Mouse (Mus musculus) layer of hippocampus, adult 9-10 months (tissue): ENCODE measurements around the gene Zc3hav1.

ENCODE experiments used
- DNase-seq: peaks from one replicate; pipeline ENCODE4 v3.0.0; 2022; ENCODE audit warnings: low spot score

Zc3hav1 gene

DNA sequence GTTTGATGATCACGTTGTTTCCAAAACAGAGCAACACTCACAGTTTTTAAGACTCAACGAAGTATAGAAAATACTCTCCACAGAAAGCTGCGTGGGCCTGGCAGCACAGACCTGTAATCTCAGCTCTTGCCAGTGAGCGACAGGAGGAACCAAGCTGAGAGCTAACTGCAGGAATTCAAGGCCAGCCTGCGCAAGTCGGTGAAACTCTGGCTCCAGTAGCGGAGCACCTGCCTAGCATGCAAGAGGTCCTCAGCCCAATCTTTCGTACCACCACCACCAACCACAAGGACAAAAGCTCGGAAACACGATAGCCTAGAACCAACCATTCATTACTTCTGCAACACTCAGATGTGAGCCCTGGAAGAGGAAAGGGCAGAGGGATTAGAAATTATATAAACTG lies 2.0 kb downstream of the Zc3hav1 start:
- no peak for DNase-seq

DNA sequence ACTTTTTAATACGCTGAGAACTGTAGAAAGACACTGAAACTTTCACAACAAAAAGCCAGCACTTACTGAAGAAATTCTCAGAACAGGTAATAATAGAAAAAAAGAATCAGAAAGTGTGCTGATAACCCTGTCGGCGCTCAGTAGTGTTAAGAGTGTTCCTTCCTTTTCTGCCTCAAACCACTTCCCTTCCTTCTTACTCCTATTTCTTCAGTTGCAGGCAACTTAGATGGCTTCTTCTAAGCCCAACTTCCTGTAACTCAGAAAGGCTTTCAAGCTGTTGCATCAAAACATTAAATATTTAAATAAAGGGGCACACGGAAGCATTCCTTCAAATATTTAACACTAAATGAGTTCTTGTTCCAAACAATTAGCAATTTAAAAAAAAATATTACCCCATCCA lies 2.5 kb downstream of the Zc3hav1 start:
- DNase-seq, result no peak

DNA sequence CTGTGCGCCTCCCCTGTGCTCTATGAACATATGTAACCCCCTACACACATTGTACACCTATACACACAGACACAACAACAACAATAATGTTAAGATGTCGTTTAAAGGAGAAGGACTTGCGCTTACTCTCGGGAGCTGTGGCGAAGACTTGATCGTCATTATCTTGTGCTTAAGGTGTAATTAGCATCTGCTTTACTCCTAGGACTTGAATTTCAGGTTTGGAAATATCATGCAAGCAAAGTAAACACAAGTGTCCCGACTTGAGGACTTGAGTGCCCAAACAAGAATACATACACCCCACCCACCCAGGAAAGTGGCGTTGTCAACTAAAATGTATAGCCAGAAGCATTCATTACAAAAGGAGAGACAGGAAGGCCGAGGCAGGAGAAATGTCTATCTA lies 4.6 kb downstream of the Zc3hav1 start:
- DNase-seq, result no peak

DNA sequence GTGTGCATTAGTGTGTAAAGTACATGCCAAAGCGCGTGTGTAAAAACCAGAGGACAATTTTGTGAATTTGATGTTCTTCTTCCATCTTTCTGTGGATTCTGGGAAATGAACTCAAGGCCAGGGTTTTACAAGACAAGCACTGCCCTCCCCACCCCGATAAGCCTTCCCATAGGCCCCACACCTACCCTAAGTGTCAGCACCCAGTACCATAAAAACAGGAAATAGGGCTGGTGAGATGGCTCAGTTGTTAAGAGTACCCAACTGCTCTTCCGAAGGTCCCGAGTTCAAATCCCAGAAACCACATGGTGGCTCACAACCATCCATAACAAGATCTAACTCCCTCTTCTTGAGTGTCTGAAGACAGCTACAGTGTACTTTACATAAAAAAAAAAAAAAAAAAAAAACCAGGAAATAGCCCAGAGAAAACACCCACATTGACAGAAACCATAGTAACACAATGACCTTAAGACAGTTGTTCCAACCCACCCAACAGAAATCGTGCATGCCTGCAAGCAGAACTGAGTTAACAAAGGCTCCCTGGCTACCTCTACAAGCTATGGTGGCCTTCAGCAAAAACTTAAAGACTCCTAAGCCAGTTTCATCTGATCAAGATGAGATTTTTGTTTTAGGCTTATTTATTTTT lies 5.5 kb downstream of the Zc3hav1 start:
- DNase-seq, result no peak

DNA sequence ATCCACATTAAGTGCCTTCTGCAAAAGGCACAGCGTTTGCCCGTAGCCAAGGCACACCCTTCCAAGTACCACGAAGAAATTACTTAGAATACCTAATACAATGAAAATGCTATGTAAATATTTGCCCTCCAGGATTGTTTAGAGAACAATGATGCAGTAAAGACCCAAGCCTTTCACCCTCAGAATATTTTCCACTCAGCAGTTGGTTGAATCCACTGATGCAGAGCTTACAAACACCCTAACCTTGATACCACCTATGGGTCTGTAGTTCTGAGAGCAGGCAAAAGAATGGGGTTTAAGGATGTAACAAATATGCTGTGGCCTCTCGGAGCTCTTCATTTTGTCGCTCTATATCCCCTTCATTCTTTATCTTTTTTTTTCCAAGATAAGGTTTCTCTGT lies 6.5 kb downstream of the Zc3hav1 start:
- DNase-seq, result no peak

DNA sequence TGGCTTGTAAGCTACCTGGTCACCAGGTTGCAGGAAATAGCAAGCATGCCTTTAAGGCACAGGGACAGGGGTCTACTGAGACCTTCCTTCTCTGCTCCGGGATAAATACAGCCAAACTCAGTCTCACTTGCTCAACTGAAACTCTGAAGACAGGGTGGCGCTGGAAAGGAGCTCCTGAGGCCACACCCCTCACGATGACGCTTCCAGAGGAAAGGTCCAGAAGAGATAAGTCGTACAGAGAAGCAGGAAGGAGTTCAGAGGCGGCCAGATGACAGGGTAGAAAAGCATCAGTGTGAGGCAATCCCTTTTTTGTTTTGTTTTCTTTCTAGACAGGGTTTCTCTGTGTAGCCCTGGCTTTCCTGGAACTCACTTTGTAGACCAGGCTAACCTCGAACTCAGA lies 8.6 kb downstream of the Zc3hav1 start:
- no peak for DNase-seq

DNA sequence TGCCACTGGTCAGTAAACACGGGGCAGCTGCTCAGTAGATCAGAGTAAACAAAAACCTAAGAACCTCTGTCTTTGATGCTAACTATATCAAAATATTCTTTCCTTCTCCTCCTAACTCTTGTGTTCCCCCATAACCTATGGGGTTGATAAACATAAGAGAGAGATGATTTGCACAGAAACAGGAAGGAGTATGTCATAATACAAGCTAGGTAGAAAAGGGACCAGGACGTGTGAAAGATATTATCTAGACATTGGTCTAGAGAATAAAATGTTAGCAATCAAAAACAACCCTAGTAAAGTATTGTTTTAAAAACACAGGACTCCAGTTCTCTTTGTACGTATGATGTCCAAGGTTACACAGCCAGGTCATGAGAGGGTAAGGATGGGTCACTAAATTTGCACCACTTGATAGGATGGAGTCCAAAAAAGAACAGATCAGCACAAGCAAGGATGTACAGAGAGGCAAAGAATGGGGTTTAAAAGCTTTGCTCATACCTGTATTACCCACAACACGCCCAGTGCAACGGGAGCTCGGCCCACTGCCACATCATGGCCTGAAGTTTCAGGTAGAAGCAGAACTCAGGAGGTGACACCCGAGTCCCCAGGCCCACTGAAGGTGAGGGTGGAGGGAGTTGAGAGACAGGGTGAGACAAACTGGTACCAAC lies 10.3 kb downstream of the Zc3hav1 start:
- no peak for DNase-seq

DNA sequence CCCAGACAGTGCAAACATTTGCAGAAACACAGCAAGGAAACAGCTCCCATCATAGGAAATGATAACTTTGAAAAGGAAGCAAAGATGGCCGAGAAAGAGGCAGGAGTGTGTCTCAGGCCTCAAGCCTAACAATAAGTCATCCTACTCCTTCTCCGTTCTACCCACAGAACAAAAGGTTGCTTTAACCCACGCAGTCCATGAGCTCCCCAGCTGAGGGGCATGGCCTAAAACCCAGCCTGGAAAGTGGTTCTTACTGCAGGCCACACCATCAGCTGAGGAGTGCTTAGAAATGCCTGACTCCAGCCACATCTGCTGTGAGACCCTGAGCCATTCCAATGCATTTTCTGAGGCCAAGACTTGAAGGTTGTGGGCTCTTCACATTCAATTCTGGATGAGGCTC lies 10.8 kb downstream of the Zc3hav1 start:
- DNase-seq, result no peak

DNA sequence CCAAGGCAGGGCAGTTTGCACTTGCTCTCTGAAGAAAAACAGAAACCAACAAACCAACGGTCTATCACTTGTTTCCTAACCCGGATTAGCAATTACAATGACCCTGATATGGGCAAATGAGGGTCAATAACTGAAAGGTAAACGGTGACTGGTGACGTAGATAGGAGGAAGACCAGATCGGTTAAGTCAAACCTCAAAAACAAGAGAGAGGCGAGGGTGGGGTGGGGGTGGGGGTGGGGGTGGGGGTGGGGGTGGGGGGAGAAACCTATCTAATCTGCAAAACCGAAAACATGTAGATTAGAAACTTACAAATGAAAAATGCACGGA lies 11.8 kb downstream of the Zc3hav1 start:
- DNase-seq, result no peak

DNA sequence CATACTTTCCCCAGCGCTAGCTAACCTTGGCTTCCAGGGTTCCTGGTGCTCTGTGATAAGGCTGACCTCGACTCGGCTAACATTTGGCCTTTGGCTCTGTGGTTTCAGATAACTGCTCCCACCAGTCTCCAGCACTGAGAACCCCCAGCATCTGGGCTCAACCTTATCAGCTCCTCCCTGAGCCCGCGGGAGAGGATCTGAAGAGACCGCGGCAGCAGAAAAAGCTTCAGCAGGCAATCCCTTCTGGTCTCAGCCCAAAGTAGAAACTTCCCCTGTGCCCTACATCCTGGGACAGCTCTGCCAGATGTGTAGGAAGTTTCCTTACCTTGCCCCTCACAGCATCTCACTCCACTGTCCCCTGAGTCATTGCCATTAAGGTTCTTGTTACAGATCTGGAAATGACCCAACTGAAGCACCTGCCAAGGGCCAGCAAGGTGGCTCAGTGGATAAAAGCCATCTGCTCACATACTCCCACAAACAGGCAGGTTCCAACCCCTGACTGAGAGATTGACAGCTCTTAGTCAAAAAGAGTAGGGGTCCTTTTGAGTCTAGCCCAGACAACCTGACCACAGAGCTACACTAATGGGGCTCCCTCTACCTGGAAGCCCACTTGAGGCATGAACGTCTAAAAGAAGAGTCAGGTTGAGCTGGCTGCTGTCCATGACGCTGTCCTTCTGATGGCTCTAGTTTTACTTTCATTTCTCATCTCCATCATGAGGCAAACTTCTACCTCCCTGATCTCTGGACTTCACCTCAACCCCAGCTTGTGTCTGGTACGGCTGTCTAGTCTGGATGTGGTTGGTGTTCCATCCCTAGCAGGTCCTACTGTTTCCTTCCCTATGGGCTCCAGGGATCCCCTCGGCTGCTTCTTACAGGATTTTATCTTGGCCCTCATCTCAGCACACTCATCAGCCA lies 12.4 kb downstream of the Zc3hav1 start:
- no peak for DNase-seq

DNA sequence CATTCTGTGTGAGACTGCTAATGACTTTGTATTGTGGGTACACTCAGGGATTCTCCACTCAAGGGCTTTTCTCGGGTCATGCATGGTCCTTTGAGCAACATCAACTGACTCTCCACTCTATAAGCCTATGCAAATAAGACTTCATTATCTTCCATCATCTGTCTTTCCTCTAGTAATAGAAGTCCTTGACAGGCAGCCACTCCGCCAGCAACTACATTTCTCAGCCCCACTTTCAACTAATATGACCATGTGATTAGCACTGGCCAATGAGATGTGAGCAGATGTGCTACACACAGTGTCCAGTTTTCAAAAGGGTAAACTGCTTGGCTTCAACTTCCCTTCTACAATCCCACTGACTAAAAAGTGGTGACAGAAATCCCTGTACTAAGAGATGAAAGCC lies 15.3 kb downstream of the Zc3hav1 start:
- DNase-seq, result no peak

DNA sequence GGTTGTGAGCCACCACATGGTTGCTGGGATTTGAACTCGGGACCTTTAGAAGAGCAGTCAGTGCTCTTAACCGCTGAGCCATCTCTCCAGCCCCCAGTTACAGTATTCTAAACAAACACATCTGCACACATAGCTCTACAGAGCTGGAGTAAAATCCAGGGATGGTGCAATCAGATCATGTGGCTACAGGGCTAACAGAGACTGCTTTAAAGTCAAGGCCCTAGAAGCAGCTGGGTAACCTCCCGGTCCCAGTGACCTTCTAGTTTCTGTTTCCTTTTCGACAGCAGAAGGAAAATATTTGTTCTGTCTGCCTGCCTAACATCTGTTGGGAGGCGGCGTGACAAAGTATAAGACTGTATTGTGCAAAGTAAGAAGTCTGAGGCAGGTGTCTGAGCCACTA lies 16.5 kb downstream of the Zc3hav1 start:
- DNase-seq, result no peak

DNA sequence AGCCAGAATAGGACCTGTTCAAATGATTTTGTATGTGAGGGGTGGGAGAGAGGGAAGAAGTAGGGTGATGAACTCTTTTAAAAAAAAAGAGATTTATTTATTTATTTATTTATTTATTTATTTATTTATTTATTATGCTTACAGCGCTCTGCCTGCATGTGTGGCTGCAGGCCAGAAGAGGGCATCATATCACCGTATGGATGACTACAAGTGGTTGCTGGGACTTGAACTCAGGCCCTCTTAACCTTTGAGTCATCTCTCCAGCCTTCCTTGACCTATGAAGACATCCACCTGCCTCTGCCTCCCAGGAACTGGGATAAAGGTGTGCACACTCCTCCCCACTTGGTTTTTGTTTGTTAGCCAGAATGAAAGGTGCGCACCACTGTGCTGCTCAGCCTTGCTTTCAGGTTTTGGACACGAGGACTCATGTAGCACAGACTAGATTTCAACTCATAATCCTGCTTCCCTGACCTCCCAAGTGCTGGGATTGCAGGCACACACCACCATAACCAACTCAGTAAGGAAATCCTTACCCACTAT lies 17.2 kb downstream of the Zc3hav1 start:
- no peak for DNase-seq

DNA sequence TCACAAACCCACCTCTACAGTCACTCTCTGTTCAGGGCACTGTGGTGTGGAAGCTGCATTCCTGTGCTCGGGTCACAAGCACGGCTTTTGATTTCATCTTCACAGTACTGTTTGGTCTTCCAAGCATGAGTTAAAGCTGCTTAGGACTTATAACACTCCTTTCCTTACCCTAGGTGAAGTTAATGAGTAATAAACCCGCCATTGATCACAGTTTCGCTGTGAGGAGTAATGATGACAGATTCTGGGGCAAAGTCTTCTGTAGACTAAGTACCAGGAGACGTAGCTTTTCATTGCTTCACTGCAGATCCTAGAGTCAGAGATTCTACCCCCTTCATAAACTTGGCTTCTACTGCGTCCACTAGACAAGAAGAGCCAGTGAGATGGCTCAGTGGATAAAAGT lies 19.1 kb downstream of the Zc3hav1 start:
- DNase-seq, result no peak

DNA sequence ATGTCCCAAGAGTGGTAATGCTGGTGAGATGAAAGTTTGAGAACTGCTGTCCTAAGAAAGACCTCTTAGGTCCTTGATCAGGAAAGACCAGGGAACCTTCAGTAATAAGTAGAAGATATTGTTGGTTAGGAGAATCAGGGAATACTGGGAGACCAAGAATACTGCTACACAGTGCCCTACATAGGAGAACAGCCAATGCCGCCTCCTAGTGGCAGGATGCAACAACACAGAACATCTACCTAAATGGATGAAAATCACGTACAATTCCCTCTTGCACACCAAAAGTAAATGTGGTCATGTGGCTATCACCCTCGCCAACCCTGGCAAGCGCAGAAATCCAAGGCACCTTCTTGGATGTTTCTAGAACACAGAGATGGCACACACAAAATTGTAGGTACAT lies 27.8 kb downstream of the Zc3hav1 start:
- peak; percentile 20 for DNase-seq

DNA sequence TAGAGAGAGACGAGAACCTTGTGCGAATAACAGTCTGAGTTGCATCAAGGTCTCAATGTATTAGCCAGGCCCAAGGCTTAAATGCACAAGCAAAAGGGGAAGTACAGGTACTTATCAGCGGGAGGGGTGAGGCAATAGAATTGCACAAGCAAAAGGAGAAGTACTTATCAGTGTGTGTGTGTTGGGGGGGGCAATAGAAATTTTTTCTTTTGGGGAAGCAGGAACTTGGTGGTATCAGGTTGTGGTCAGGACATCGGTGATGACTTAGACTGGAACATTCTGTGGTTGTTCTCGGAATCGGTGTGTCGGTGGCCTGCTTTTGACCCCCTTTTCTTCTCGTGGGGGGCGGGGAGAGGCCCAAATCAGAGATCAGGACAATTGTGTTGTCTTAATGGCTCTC lies 33.8 kb downstream of the Zc3hav1 start:
- no peak for DNase-seq

DNA sequence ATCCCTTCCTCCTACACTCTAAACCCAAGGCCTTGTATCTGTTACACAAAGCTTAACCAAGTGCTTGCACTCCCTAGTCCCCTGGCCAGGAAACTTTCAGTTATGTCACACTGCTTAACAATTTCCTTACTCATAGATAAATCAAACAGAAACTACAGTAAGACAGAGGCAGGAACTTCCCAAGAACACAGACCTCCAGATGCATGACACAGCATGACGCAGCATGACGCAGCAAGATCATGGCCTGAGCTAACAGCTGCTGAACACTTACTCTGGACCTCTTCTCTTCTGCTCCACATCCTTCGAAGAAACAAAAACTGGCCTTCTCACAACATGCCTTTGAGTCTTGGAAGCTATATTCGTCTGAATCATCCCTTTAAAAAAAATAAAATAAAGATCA lies 38.4 kb downstream of the Zc3hav1 start:
- DNase-seq, result no peak

DNA sequence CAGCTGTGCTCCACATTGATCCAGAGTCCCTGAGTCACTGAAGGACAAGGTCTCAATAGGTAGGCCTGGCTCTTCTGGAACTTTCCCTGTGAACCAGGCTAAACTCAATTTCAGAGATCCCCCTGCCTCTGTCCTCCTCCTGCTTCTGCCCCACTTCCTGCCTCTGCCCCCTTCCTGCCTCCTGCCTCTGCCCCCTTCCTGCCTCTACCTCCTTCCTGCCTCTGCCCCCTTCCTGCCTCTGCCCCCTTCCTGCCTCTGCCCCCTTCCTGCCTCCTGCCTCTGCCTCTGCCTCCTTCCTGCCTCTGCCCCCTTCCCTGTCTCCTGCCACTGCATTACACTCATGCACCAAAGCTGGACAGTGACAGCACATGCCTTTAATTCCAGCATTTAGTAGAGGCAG lies 44.7 kb downstream of the Zc3hav1 start:
- DNase-seq, result no peak

DNA sequence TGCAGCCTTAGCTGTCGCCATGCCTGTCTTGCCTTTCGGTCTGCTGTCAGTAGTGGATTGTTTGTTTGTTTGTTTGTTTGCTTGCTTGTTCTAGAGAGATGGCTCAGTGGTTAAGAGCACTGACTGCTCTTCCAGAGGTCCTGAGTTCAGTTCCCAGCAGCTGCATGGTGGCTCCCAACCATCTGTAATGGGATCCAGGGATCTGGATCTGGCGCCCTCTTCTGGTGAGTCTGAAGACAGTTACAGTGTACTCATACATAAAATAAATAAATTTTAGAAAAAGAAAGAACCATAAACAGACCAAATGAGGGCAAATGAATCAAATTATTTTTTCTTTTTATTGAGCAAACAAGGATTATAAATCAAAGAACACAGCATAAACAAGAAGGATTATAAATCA lies 49.4 kb downstream of the Zc3hav1 start:
- DNase-seq, result no peak

DNA sequence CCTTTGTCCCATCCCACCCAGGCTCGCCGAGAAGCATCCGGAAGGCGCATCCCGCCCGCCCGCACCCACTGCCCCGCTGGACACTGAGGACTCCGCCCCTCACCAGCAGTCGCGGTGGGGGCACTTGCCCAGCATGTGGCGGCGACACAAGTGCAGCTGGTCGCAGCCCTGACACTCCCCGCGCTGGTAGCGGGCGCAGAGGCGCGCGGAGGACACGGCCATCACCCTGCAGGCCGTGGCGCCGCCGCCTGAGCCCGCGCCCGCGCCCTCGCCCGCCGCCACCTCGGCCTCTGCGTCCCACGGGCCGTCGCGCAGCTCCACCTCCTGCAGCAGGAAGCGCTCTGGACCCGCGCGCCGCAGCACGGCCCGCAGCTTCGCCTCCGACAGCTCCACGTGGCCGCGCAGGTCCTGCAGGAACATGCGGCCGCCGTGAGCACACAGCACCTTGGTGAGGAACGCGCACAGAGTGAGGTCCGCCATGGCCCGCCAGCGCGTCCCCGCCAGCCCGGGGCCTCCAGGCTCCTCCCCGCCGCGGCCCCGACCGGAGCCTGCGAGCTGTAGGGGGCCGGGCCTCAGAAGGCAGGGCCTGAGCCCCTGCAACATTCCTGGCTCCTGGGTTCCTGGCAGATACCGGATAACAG lies 55.5 kb downstream of the Zc3hav1 start, which contains the start of gene Zc3hav1l:
Gene Zc3hav1l, minus strand, starts transcription at position 499 of the 641 bp plus-strand sequence.
- no peak for DNase-seq

DNA sequence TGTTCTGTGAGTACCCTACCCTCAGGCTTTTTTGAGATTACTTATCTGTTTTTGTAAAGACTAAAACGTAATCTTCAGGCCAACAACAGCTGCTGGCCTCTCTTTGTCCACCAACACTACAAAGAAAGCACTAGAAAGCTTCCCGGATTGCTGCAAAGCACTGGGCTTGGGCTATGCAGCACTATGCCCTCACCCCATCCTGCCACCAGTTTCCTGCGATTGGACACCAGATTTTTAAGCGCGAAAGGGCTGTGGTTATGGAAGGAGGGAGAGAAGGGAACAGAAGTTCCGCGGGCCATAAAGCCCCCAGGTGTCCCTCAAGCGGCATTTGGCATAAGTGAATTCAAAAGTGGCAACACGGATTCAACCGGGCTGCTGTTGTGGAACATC lies 56.2 kb downstream of the Zc3hav1 start:
- no peak for DNase-seq

DNA sequence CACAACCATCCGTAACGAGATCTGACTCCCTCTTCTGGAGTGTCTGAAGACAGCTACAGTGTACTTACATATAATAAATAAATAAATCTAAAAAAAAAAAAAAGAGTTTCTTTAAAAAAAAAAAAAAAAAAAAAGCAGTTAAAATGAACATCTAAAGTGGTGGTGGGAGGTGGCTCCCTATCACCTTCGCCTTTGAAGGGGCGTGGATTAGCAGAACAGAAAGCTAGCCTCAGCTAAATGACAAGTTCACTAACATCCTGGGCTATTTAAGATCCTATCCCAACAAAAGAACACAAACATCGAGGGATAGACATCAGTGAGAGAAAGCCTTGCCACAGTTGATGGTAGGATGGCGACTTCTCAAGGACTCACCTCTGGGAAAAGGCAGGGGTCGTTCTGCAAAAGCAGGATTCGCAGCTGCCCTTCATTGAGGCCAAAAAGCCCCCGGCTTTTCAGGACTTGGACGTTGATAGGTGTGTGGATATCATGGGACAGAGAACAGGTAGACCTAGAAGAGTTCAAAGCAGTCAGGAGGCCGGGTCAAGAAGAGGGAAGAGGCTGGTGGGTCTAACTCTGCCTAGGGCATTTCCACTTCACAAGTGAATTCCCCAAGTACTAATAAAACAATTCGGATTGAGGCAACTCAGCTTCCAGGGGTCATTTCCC lies 56.7 kb downstream of the Zc3hav1 start:
- DNase-seq, result no peak
